Mouse (Mus musculus): ENCODE data around the gene Sardh.
A peak's percentile ranks its signal among the peaks of the same experiment; 100 is the strongest.

The Sardh gene

GRCm38 (mm10) chr2:27226572-27226971 lies 21.6 kb downstream of the Sardh start:
- DNase-seq (ENCODE audit: low spot score in 2 of 2): no peak

DNA sequence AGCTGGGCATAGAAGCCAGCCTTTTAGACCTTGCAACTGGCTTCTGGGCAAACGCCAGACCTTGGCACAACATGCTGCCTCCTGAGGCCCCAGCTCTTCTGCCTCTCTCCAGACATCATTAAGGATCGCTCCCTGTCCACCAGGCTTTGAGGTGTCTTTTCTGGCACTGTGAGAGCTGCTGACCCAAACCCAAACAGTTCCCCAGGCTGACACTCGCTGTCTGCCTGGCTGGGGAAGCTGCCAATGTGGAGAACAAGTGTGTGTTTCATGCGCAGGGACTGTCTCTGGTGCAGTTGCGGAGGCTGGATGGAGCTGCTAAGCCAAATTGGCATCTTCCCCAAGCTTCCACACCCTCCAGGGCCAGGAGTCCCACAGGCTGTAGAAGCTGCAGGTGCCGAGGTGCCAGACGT lies 25.1 kb downstream of the Sardh start:
- no peak for DNase-seq (ENCODE audit: low spot score in 2 of 2)

DNA sequence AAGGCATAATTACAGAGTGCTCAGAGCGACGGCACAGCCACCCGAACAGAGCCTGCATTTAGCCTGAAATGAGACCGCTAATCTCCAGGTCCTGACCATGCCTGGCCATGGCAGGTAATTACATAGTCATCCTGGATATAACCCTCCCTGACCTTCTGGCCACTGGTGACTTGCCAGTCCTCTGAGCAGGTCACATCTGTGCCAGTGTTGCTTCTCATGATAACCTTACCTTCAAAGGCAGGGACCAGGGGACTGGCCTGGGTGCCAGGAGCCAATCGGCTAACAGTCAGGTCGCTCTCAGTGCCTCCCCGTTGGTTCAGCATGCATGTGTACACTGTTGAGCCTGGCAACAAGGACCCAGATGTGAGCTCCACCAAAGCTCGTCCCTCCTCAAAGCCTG lies 29.6 kb downstream of the Sardh start:
- no peak for DNase-seq (ENCODE audit: low spot score in 2 of 2)

- DNase-seq (ENCODE audit: low spot score in 2 of 2): no peak
Observed at GRCm38 (mm10) chr2:27218121-27218544, 30.0 kb downstream of the Sardh start.

- DNase-seq (ENCODE audit: low spot score in 2 of 2): no peak
Observed at GRCm38 (mm10) chr2:27215537-27215936, 32.6 kb downstream of the Sardh start.

DNA sequence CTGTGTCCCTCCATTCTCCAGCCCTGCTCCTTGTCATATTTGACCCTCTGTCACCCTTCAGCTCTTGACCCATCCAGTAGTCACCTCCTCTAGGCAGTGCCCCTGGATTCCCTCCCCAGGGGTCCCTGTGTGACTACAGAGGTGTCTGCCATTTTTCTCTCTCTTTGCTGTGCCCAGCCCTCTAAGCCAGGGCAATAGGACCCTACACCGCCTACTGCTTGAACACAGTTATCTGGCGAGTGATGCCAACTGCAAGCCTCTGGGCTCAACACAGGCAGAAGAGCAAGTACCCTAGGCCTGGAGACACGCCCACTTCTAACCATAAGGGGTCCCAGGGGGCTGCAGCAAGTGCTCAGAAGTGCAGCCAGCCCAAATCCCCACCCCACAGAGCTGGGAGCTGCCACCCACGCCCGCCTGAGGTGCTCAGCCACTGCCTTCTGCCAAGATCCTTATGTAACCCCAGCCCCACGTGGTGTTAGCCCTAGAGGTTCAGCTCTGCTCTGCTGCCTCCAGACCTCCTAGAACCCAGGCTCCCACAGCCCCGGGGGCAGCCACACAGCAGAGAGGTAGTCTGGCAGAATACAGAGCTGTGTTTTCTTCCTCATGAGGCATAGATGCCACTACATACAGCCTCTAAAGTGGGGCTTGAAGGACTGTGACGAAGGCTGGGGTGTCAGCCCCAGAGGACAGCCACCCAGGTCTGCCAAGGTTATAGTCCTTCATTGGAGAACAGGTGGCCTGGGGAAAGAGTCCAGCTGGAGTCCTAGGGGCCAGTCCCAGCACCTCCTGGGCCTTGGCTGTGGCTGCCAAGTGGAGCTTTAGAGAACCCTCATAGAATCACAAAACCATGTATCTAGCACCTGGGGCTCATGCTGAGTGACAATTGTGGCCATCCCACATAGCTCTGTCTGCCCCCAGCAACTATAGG lies 35.9 kb downstream of the Sardh start:
- DNase-seq (ENCODE audit: low spot score in 2 of 2): peak; percentile 24 to 49

- DNase-seq (ENCODE audit: low spot score in 2 of 2): no peak
Observed at GRCm38 (mm10) chr2:27210676-27211210, 37.4 kb downstream of the Sardh start.

DNA sequence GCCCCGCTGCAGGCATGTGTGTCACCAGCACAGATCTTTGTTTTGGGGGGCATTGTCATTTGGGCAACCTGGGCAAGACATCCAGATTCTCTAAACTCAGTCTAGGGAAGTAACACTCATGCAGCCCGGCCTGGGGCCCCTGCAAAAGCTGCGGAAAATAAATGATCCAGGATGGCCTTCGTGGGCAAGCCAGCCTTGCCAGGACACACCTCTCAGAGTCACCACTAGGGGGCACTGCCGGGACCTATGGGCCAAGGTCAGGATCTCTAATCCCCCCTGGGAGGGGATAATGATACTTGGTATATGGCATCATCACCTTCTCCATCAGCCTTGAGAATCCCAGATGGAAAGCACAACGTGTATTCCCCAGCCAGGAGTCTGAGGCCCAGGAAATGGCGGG lies 37.9 kb downstream of the Sardh start:
- peak in 1 of 2 experiments; percentile 36 for DNase-seq (ENCODE audit: low spot score in 2 of 2)

DNA sequence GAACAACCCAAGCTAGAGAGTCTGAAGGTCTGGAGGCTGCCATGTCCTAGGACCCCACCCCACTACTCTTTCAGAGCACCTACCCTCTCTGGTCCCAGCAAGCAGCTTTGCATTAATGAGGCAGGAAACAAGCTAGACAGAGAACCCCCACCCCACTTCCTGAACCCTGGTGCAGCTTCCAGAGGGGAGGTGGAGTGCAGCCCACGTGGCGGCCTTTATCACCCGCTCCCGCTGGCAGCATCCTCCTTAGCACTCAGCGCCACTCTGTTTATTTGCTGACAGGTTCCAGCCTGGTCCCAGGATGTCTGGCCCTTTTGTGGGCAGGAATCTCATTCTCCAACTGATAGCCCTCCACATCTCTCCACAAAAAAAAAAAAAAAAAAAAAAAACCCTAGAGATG lies 38.3 kb downstream of the Sardh start:
- DNase-seq (ENCODE audit: low spot score in 2 of 2): no peak

- DNase-seq (ENCODE audit: low spot score in 2 of 2): no peak
Observed at GRCm38 (mm10) chr2:27209370-27209769, 38.8 kb downstream of the Sardh start.

GRCm38 (mm10) chr2:27207126-27207525 lies 41.0 kb downstream of the Sardh start:
- DNase-seq (ENCODE audit: low spot score in 2 of 2): no peak

DNA sequence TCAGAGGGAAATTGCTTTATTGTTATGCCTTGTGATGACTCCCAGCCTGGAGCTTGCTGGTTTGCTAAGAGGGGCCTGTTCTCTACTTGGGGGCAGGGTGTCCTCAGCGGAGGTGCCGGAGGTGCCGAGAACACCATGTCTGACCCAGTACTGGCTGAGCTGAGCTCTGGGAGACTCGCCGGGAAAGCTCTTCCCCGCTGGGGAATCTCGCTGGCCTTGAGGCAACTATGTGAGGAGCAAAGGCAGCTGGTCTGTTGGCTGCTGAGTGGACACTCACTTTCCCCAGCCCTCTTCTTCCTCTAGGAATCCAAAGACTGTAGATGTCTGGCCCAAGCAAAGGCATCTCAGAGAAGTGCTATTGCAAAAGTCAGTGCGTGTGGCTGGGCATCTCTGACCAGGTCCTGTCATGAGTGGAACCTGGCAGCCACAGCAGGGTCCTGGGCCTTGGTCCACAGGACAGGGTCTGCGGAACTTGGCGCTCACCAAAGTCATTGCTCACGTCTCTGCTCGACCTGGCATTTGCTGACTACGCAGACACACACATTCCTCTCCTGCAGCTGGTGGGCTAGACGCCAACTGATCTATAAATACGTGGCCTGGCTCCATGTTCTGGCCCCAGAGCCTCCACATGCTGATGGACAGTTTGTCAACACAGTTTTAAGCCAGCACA lies 41.9 kb downstream of the Sardh start:
- no peak for DNase-seq (ENCODE audit: low spot score in 2 of 2)

GRCm38 (mm10) chr2:27205666-27206065 lies 42.5 kb downstream of the Sardh start:
- DNase-seq (ENCODE audit: low spot score in 2 of 2): no peak

GRCm38 (mm10) chr2:27200586-27200985 lies 47.6 kb downstream of the Sardh start:
- DNase-seq (ENCODE audit: low spot score in 2 of 2): no peak

- DNase-seq (ENCODE audit: low spot score in 2 of 2): no peak
Observed at GRCm38 (mm10) chr2:27198551-27199246, 49.4 kb downstream of the Sardh start.

GRCm38 (mm10) chr2:27189994-27190393 lies 58.1 kb downstream of the Sardh start:
- DNase-seq (ENCODE audit: low spot score in 2 of 2): no peak

- DNase-seq (ENCODE audit: low spot score in 2 of 2): no peak
Observed at GRCm38 (mm10) chr2:27187531-27187930, 60.6 kb downstream of the Sardh start.

- no peak for DNase-seq (ENCODE audit: low spot score in 2 of 2)
Observed at GRCm38 (mm10) chr2:27183734-27184133, 64.4 kb downstream of the Sardh start.

DNA sequence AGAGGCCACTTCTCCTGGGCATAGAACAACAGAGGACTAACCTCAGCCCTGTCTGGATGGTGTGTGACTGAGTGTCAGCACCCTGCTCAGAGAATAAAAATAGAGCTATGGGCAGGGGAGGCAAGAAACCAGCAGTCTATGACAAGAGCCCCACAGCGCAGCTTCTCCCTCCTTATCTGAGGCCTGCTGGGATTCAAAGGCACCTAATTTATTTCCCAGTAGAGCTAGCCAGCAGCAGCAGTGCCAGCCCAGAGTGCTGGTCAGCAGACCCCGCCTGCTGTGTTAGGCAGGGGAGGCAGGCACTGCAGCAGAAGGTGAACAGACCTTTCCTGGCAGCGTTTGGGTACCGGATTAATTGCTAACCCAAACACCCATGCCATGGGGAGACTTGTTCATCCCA lies 66.2 kb downstream of the Sardh start:
- no peak for DNase-seq (ENCODE audit: low spot score in 2 of 2)

GRCm38 (mm10) chr2:27179101-27179500 lies 69.0 kb downstream of the Sardh start:
- peak in 1 of 2 experiments; percentile 55 for DNase-seq (ENCODE audit: low spot score in 2 of 2)

- no peak for DNase-seq (ENCODE audit: low spot score in 2 of 2)
Observed at GRCm38 (mm10) chr2:27175696-27176267, 72.4 kb downstream of the Sardh start.

GRCm38 (mm10) chr2:27174242-27174641 lies 73.9 kb downstream of the Sardh start:
- no peak for DNase-seq (ENCODE audit: low spot score in 2 of 2)
